Mouse (Mus musculus): ENCODE data around the gene Ttf2. TPM values are rescaled to one million over a fixed set of nuclear protein-coding genes. Genes with fewer than 3 reads are reported as not detected.

The Ttf2 gene
- polyA plus RNA-seq, 1 experiment from 2014 or later, result 18.1 TPM

DNA sequence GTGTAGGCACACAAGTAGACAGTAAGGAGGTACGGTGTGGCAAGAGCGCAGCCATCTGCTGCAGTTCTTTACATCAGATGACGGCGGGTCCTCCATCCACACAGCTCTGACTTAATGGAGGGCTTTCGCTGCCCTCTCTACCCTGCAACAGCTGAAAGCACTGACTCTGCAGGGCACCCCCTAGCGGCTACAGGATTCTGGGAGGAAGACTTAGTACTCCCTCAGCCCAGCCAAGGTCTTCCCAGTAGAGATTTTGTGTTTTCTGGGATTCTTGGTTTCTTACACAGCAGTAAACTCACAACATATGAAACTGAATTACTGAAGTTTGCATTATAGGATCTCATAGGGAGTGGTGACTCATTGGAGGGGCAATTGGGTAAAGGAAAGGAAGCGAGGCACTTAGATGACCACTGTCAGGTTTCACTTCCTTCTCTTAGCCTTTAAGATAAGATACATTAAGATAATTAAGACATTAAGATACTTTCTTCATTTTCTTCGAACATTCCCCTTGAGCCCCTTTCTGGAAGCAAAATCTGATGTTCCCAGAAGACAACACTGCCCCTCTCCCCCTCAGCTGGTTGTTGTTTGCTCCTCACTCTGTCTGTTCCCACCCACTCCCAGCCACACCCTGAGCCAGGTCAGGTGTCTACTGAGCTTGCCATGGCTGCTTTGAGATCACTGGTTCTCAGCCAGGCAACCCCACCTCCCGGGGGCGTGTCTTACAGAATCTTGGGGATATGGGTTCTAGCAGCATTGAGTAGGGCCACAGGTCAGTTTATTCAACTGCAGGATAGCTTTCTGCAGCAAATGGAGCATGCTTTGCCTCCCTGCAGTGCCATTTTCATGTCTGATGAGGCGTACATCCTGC is 37.2 kb downstream of the Ttf2 start:
- no peaks in the 10 kb centered on the region for H3K9me3 ChIP-seq (ENCODE audit: control insufficient read depth, low read depth, low read length)
- WGBS, result 72% methylated on average over 11 of the region's 11 CpGs
- no peak overlapping the region for H3K4me3 ChIP-seq (ENCODE audit: low read depth, low read length)
- peaks cover 34% of the 10 kb centered on the region for H3K36me3 ChIP-seq (ENCODE audit: control insufficient read depth, insufficient read depth, low read length)
- H3K27me3 ChIP-seq (ENCODE audit: control insufficient read depth, insufficient read depth, low read length), result no peaks in the 10 kb centered on the region
- no peak overlapping the region for H3K9ac ChIP-seq (replicated peaks; ENCODE audit: low read depth, low read length)
- H3K4me1 ChIP-seq (ENCODE audit: control insufficient read depth, insufficient read depth, low read length), result no peaks in the 10 kb centered on the region
- H3K27ac ChIP-seq (ENCODE audit: low read length), result no peak overlapping the region
- no peak for ATAC-seq (ENCODE audit: insufficient number of reproducible peaks, insufficient read depth, low FRiP score, low read depth)
- H3K4me2 ChIP-seq (replicated peaks; ENCODE audit: low read depth, low read length), result no peak overlapping the region

DNA sequence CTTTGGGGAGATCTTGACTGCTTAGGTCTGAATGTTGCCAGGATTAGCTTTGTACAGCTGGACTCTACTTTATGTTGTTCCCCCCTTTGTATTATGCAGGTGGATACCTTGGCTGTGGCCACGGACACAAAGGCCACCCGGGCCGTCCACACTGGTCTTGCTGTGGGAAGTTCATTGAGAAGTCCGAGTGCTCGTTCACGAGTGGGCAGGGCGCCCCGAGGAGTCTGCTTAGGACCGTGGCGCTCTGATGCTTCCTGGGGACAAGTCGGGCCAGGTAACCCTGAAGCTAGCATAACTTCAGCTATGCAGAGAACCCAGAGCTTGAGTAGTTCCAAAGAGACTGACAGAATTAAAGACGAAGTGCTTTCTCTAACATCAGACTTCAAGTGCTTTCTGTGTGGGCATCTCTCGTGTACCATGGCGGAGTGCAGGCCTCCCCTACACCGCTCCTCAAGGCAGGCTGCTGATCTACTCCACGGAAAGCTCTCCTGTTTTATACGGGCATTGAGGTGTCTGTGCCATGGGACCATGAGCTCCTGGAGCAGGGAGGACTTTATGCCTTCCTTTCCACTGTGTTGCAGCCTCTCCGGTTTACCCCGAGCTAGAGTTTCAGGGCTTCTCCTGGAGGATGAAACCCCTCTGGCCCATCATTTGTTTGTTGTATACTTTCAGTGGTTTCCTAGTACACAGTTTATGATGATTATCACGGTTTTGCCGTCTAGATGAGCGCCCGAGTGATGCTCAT is 38.0 kb downstream of the Ttf2 start:
- Histone ChIP-seq H3K27me3 (ENCODE audit: control insufficient read depth, insufficient read depth, low read length) (no peaks in the 10 kb centered on the region), H3K4me2 (replicated peaks; ENCODE audit: low read depth, low read length) (no peak overlapping the region), H3K4me1 (ENCODE audit: control insufficient read depth, insufficient read depth, low read length) (0 out of 2 replicates have a peak, but pooled peaks cover 1% of the 10 kb centered on the region), H3K36me3 (ENCODE audit: control insufficient read depth, insufficient read depth, low read length) (peaks cover 33% of the 10 kb centered on the region), H3K9ac (replicated peaks; ENCODE audit: low read depth, low read length) (no peak overlapping the region), H3K27ac (ENCODE audit: low read length) (no peak overlapping the region), H3K9me3 (ENCODE audit: control insufficient read depth, low read depth, low read length) (no peaks in the 10 kb centered on the region), H3K4me3 (ENCODE audit: low read depth, low read length) (no peak overlapping the region)
- no peak for ATAC-seq (ENCODE audit: insufficient number of reproducible peaks, insufficient read depth, low FRiP score, low read depth)
- WGBS, result 95% methylated on average over 23 of the region's 23 CpGs

DNA sequence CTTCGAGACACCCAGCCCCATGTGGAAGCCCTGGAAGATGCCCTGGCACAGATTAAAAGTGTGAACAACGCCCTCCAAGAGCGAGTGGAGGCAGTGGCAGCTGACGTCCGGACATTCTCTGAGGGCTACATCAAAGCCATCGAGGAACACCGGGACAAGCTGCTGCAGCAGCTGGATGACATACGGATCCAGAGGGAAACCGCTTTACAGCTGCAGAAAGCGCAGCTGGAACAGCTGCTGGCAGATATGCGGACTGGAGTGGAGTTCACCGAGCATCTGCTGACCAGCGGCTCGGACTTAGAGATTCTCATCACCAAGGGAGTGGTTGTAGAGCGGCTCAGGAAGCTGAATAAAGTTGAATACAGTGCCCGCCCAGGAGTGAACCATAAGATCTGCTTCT is 44.3 kb downstream of the Ttf2 start:
- Histone ChIP-seq H3K36me3 (ENCODE audit: control insufficient read depth, insufficient read depth, low read length) (peaks cover 4% of the 10 kb centered on the region; the same call in 1 of the 2 replicates), H3K4me1 (ENCODE audit: control insufficient read depth, insufficient read depth, low read length) (peaks cover 28% of the 10 kb centered on the region), H3K9me3 (ENCODE audit: control insufficient read depth, low read depth, low read length) (no peaks in the 10 kb centered on the region), H3K27me3 (ENCODE audit: control insufficient read depth, insufficient read depth, low read length) (no peaks in the 10 kb centered on the region), H3K4me2 (replicated peaks; ENCODE audit: low read depth, low read length) (no peak overlapping the region), H3K27ac (ENCODE audit: low read length) (no peak overlapping the region), H3K9ac (replicated peaks; ENCODE audit: low read depth, low read length) (no peak overlapping the region), H3K4me3 (ENCODE audit: low read depth, low read length) (no peak overlapping the region)
- WGBS, result 79% methylated on average over 16 of the region's 16 CpGs
- no peak for ATAC-seq (ENCODE audit: insufficient number of reproducible peaks, insufficient read depth, low FRiP score, low read depth)

DNA sequence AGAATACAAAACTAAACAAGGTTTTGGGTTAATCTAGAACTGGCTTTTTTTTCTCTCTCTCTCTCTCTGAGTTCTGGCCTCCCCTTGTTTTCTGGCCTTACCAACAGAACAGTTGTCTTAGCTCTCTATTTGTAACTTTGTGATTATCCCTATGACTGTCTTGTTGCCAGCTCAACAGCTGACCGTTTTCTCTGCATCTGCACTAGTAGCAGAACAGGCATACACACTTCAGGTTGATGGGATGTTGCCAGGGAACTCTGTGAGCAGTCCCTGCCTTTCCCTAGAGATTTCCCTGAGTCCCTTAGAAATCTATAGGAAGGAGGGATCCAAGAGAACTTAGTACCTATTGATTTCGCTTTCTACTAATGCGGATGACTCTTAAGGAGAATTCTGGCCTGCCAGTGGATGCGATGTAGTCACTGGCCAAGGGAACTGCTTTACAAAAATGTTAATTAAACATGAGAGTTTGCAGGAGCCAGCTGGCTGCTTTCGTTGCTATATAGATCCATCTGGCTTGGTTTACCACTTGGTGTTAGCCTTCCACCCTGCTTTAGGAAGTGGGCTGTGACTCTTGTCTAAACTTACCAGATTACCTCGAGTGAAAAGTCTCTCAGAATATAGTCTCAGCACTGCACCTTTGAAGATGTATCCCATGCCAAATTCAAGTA is 45.3 kb downstream of the Ttf2 start:
- no peak for ATAC-seq (ENCODE audit: insufficient number of reproducible peaks, insufficient read depth, low FRiP score, low read depth)
- Histone ChIP-seq H3K9me3 (ENCODE audit: control insufficient read depth, low read depth, low read length) (no peaks in the 10 kb centered on the region), H3K4me2 (replicated peaks; ENCODE audit: low read depth, low read length) (no peak overlapping the region), H3K27ac (ENCODE audit: low read length) (no peak overlapping the region), H3K27me3 (ENCODE audit: control insufficient read depth, insufficient read depth, low read length) (no peaks in the 10 kb centered on the region), H3K4me3 (ENCODE audit: low read depth, low read length) (no peak overlapping the region), H3K36me3 (ENCODE audit: control insufficient read depth, insufficient read depth, low read length) (peaks cover 4% of the 10 kb centered on the region; the same call in 1 of the 2 replicates), H3K9ac (replicated peaks; ENCODE audit: low read depth, low read length) (0 out of 2 replicates have a peak overlapping the region, but pooled peaks have one; percentile 10), H3K4me1 (ENCODE audit: control insufficient read depth, insufficient read depth, low read length) (peaks cover 28% of the 10 kb centered on the region)
- 60% methylated on average over 6 of the region's 6 CpGs for WGBS

DNA sequence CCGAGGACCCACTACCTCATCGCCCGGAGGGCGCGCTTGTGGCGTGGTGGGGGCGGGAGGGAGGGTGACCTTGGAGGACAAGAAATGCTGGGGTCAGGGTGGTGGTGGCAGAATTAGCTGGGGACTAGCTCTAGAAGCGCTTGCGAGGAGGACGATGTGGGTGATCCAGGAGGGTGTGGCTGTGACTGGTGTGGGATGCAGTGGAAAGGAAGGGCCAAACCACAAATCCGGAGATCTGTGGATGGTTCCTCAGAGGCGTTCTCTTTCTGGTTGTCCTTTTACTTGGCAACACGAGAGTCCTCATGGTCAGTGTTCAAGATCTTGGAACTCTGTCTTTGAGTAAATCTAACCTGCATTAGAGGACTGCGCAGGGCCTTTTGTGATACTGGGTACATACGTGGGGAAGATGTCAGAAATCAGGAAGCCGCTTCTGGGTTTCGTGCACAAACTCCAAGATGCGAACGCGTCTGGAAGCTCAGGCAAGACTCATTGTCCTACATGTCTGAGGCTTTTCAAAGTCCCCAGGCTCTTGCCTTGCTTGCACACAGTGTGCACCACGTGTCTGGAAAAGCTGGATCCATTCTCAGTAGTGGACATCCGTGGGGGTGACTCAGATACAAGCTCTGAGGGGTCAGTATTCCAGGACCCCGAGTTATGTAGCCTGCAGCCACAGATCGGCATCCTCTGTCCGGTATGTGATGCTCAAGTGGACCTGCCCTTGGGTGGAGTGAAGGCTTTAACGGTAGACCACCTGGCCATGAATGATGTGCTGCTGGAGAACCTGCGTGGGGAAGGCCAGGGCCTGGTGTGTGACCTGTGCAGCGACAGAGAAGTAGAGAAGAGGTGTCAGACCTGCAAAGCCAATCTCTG is 46.7 kb downstream of the Ttf2 start:
- peak overlapping the region; percentile 48 for H3K4me3 ChIP-seq (ENCODE audit: low read depth, low read length)
- peak; percentile 57 for ATAC-seq (ENCODE audit: insufficient number of reproducible peaks, insufficient read depth, low FRiP score, low read depth)
- peak overlapping the region; percentile 82 for H3K4me2 ChIP-seq (replicated peaks; ENCODE audit: low read depth, low read length)
- H3K9me3 ChIP-seq (ENCODE audit: control insufficient read depth, low read depth, low read length), result no peaks in the 10 kb centered on the region
- no peaks in the 10 kb centered on the region; the same call in 1 of the 2 replicates for H3K36me3 ChIP-seq (ENCODE audit: control insufficient read depth, insufficient read depth, low read length)
- H3K27ac ChIP-seq (ENCODE audit: low read length), result peak overlapping the region; percentile 66; the same call in 1 of the 2 replicates
- 34% methylated on average over 28 of the region's 28 CpGs for WGBS
- H3K9ac ChIP-seq (replicated peaks; ENCODE audit: low read depth, low read length), result peak overlapping the region; percentile 58; the same call in 1 of the 2 replicates
- no peaks in the 10 kb centered on the region for H3K27me3 ChIP-seq (ENCODE audit: control insufficient read depth, insufficient read depth, low read length)
- H3K4me1 ChIP-seq (ENCODE audit: control insufficient read depth, insufficient read depth, low read length), result peaks cover 28% of the 10 kb centered on the region

DNA sequence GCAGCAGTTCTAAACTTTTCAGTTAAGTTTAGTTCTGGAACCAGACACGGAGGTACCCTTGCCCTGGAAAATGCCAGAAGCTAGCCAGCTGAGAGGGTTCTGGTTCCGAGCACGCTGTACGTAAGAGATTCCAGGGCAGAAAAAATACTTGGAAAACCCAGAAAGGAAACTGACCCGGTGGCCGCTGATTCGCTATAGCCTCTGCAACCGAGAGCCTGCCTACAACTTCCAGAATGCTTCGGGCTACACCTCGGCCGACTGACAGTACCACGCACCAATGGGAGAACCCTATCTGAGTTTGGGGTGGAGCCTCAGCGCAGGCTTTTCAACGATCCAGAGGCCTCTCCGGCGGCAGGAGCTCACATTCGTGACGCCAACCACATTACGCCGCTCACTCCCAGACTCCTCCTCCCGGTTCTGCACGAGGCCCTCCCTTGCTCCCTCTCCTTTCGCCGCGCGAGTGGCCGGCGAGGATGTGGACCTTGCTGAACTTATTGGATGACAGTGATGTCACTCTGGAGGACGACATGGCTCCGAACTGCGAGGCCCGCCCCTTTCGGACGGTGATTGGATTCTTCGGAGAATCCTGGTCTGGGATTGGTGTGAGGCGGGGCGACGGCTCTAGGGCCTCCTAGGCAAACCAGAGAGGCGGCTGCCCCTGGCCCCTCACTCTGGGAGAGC is 47.5 kb downstream of the Ttf2 start, which contains the start of gene Trim45:
Gene Trim45, plus strand, starts transcription at position 378 of the 681 bp plus-strand sequence.
- Histone ChIP-seq H3K27ac (ENCODE audit: low read length) (peak within 1 kb of the TSS; percentile 81), H3K27me3 (ENCODE audit: control insufficient read depth, insufficient read depth, low read length) (no peaks in the 10 kb centered on the region), H3K4me2 (replicated peaks; ENCODE audit: low read depth, low read length) (peak within 1 kb of the TSS; percentile 82), H3K4me3 (ENCODE audit: low read depth, low read length) (peak within 1 kb of the TSS; percentile 48), H3K4me1 (ENCODE audit: control insufficient read depth, insufficient read depth, low read length) (peaks cover 28% of the 10 kb centered on the region), H3K9ac (replicated peaks; ENCODE audit: low read depth, low read length) (peak within 1 kb of the TSS; percentile 58), H3K36me3 (ENCODE audit: control insufficient read depth, insufficient read depth, low read length) (no peaks in the 10 kb centered on the region), H3K9me3 (ENCODE audit: control insufficient read depth, low read depth, low read length) (no peaks in the 10 kb centered on the region)
- peak; percentile 99 for ATAC-seq (ENCODE audit: insufficient number of reproducible peaks, insufficient read depth, low FRiP score, low read depth)
- WGBS, result under 1% methylated on average over 39 of the region's 39 CpGs

DNA sequence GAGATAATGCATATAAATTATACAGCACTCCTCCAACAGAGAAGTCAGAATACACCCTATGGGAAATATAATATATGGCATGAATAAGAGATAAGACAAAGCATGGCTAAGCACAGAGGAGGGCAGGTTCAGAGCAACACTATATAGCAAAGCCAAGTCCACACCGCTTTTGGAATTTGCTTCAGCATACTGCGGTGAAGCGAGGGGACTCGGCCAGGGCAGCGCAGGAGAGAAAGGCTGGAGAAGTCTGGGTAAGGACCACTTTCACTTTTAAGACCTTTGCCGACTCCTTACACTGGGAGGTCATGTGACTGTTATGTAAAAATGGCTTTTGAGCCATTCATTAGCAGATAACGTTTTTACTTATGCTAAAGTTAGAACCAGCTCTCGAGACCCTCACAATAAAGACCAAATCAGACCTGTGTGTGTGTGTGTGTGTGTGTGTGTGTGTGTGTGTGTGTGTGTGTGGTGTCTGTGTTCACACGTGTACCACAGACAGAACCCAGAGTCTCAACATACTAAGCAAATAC is 48.8 kb downstream of the Ttf2 start:
- 82% methylated on average over 9 of the region's 9 CpGs for WGBS
- Histone ChIP-seq H3K9me3 (ENCODE audit: control insufficient read depth, low read depth, low read length) (no peaks in the 10 kb centered on the region), H3K4me3 (ENCODE audit: low read depth, low read length) (no peak overlapping the region), H3K36me3 (ENCODE audit: control insufficient read depth, insufficient read depth, low read length) (no peaks in the 10 kb centered on the region), H3K27ac (ENCODE audit: low read length) (no peak overlapping the region), H3K4me1 (ENCODE audit: control insufficient read depth, insufficient read depth, low read length) (peaks cover 26% of the 10 kb centered on the region), H3K4me2 (replicated peaks; ENCODE audit: low read depth, low read length) (no peak overlapping the region), H3K27me3 (ENCODE audit: control insufficient read depth, insufficient read depth, low read length) (no peaks in the 10 kb centered on the region), H3K9ac (replicated peaks; ENCODE audit: low read depth, low read length) (no peak overlapping the region)
- ATAC-seq (ENCODE audit: insufficient number of reproducible peaks, insufficient read depth, low FRiP score, low read depth), result no peak

Data from stomach, embryonic 14.5 days (tissue).